Mouse (Mus musculus) CD4-positive helper T cell, adult 2 months (primary cell): Measurements from ENCODE around the gene Kcna6.

Experiments used
- DNase-seq: peaks from one replicate; pipeline ENCODE4 v3.0.0-alpha.2; 2012; ENCODE audit warnings: low read depth, missing footprints, low spot score

Gene Kcna6

DNA sequence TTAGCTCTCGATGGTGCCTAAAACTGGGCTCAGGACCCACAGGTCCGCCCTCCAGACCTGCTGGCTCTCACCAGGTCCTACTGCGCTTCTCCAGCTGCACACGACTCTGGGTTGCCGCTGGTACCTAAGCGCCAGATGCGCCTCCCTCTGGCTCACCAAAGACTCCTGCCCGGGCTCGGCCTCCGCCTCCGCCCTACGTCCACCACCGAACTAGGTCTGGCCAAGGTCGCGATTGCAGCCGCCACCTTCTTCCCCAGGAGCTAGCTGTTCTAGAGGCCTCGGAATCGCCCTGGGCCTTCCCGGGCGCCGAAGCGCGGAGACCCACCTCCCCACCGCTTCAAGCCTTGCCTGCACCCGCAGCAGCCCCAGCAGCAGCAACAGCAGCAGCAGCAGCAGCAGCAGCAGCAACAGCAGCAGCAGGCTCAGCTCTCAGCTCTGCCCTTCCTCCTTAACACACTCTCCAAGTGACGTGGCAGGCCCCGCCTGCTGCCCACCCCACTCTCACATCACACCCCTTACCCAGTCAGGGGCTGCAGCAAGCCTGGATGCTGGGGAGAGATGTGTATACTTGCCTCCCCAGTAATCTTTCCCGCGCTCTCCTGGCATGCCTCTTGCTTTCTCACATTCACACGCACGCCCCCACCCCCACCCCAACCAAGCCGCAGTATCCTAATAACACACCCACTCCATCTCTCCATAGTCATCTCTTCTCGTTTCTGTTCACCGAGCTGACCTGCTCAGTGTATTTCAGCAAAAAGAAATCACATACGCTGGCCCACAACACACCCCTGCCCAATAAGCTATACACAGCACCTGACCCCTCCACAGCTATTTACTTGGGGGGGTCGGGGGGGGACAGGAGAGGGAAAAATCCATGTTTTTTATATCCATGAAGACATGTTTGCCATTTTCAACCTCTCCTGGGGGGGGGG is at the start of gene Kcna6:
Gene Kcna6 (minus strand): TSS at position 464 of the 932 bp plus-strand sequence.
- DNase-seq = no peak

DNA sequence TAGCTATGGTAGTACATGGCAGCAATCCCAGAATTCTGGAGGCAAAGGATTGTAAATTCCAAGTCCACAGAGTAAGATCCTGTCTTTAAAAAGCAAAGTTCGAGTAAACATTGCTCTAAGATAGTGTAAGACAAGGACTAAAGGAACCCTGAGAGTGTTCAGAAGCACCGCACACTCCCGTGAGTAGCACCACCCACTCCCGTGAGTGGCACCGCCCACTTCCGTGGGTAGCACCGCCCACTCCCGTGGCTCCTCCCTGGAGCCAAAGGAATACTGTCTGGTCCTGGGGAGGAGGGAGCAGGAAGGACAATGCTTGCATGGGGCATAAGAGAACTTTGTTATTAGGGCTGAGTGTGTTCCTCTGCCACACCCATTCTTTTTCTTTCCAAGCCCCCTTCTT is 48.4 kb upstream of the Kcna6 start:
- no peak for DNase-seq

DNA sequence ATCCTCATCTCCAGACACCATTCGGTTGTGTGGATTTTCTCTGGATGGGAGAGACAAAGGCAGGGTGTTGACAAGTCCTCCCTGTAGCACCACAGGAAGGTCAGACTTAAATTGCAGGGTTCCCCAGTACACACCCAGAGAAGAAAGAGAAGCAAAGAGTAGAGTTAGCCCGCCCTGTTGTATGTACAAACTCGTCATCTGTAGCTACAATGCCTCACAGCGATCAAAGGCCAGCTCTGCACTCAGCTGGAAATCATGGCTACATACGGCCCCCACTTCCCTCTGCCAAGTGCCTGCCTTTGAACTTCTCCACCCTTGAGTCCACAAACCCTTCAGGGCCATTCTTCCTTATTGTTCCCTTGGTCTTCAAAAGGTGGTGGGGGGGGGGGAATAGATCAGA is 43.7 kb upstream of the Kcna6 start:
- no peak for DNase-seq

DNA sequence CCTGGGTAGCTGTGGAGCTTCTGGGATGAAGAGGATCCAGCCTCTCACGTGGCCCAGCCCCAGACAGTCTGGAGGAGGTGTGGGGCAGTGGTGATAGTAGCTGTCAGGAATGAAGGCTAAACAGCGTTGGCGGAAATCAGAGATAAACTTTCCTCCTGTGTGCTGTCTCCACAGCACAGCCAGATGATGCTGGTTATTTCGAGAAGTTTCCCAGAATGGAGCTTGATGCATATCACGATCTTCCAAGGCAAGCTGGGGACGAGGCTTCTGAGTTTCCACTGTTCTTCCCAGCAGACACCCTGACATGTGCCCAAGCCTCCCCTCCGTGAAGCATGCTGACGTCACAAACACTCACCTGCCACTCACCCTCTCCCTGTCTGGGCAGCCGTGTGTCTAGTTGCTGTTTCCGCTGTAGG is 43.2 kb upstream of the Kcna6 start:
- no peak for DNase-seq

DNA sequence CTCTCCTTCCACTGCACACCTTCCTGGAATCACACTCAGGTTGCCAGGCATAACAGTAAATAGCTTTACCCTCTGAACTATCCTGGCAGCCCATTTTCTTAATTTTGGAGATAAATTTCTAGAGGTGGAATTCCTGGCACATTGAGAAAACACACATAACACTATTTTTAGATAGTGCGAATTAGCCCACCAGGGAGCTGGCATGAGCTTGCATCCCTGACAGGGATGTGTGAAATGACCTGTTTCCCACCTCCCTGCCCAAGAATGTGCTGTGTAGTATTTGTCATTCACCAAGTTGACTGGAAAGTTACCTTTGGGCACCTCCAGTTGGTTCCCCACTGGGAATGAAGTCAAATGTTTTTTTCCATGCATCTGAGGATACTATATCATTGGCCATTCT is 42.6 kb upstream of the Kcna6 start:
- no peak for DNase-seq

DNA sequence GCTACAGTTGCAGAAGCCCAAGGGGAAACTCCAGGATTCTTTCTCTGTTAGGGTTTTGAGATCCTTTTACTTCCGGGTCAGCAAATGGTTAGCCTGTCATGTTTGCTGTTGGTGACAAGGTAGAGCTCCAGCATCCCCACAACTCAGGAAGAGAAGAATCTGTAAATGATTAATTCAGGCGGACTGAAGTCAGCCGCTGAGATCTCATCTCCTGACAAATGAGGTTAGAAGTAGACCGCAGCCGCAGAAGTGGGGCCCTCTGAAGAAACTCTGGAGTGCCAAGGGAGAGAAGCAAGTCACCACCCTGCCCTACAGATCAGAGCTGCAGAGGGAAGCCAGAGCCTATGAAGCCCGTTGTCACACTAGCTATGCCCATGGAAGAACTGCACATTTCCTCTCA is 37.4 kb upstream of the Kcna6 start:
- DNase-seq = no peak

DNA sequence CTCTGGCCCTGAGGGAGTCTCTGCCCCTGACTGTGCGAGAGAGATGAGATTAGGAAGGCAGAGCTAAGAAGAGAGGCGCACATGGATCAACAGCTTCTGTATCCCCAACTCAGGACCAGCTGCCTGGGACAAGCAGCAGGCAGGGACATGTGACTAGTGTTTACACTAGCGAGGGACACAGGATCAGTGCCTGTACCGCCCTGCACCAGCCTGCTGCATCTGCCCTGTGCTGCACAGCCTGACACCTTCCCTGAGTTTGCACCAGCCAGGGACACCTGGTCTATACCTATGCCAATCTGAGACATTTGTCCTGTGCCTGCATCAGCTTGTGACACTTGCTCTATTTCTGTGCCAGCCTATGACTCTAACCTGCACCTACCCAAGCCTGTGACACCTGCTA is 33.4 kb upstream of the Kcna6 start:
- no peak for DNase-seq

DNA sequence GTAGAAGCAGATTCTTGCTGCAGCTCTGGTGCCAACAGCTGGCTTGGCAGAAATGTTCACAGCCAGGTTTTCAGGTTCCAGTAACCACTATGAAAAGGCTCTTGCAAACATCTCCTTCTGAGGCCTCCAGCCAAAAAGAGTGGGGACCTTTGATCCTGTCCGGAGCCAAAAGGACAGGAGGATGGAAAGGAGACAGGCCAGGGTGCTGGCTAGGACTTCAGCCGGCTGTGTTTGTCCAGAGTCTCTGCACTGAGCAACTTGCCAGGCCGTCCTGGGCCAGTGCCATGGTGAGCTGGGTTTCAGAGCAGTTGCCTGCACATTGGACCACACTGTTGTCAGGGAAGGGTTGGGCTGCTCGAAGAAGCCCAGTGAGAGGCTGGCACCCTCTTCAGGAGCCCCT is 31.9 kb upstream of the Kcna6 start:
- no peak for DNase-seq

DNA sequence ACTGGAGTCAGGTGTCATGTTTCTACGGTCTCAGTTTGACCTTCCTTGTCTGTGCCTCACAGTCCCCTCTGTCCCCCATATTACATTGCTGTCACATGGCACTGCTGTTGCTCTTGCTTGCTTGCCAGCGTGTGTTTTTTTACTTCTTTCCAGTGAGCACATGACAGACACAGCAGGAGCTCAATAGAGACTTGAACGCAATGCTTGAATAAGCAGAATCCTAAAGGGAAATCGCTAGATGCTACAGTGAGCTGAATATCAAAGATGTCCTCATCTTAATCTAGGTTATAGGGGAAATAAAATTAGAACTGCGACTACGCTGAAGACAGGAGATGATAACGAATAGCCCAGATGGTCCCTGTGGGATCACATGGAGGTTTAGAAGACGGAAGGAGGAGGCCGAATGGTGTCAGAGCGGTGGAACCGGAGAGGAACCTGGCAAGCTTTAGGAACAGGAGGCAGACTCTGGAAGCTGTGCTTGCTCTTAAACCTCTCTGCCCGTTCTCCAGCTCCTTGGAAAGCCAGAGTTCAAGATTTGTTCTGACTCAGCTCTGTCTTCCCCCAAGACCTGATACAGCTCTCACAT is 29.8 kb upstream of the Kcna6 start:
- DNase-seq = no peak

DNA sequence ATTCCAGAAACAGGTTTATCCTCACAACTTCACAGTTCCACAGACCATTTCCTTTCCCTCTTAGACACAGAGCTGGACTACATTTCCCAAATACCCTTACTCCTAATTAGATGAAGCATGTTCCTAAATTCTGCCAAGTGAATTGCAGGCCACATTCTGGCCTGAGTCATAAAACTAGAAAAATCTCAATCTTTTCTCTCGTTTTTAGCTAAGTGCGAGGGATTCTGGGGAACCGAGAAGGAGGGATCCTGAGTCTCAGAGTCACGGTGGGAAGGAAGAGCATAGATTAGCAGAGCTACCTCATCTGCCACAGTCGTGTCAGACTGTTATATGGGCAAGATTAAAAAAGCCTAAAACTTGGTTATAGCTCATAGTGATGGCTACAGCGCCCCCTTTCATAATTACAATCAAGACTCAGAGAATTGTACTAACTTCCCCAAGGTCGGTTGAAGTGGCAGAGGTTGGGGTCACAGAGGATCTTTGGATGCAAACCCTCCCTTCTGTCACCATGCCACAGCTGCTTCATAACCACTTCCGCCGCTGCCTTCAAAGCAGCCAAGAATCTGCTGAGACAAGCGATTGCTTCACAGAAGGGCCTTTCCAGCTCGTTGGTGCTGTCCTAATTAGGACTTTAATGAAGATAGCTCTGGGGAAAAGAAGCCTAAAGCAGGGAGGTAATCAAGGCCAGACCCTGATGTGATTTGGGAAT is 28.6 kb upstream of the Kcna6 start:
- DNase-seq = peak; percentile 36

DNA sequence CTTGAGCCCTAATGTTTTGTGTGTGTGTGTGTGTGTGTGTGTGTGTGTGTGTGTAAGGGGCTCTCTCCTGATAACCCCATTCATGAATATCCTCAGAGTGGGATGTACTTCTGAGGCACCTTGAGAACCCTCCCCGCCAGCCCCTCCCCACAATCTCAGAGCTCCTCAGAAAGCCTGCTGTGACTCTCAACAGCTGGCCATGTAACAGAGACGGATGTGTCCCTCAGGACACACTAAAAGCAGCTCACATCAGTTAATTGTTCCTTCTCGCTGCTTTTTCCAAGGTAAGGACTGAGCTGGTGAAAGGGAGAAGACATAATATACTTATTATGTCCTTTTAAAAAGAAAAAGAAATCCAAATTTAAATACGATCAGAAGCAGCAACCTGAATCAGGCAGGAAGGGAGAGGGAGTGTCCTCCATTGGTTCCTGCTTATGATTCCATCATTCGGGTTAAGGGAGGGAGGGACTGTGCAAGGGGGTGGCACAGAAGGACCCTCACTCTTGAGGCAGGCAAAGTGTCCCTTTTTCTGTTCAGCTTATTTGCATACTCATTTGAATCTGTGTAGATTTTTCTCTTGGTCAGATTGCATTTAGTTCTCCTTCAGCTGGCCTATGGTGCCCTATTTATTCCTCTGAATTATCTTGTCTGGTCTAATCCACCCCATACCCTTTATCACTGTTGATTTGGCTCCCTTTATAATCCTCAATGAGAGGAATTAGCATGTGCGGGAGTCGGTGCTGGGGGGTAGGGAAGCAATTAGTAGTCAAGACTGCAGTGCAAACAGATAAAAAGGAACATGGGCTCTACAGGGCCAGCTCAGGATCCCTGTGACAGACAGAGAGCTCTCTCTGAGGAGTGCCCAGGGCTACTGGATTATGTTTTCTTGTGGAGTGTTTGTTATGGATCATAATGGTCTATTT is 27.4 kb upstream of the Kcna6 start:
- no peak for DNase-seq

DNA sequence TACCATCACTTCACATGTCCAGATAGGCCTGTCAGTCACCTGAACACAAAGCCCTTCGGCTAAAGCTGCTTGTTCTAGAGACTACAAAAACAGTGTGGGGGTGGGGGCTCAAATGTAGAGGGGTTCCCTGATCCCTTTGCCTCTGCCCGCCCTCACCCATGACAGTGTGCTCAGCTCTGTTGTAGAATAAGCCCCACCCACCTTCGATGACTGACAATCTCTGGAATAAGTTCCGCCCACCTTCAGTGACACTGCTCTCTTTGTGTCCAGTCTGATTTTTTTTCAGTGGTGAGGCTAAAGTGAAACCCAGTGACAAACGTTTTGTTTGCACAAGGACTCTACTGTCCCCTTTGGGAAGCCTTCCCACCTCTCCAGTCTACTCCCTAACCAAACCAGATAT is 26.1 kb upstream of the Kcna6 start:
- DNase-seq = no peak

DNA sequence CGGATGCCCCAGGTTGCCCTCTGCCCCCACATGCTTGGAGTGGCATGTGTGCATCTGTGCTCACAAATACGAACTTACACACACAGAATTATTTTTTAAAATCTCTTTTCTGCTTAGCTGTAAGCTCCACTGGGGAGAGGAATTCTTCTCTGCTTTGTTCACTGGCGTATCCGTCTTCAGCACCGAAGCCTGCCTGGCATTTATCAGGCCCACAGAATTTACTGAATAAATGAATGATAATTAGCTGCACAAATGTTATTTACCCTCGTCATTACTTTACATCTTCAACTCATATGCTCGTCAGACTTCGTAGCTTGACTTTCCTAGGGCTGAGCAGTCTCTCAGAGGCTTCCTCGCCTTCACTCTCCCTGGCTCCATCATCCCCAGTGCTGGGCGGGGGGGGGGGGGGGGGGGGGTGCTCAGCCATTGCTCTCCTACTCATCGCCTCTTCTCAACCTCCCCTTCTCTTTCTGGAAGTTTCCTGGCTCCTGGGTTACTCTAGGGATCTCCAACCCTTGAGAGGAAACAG is 24.2 kb upstream of the Kcna6 start:
- no peak for DNase-seq

DNA sequence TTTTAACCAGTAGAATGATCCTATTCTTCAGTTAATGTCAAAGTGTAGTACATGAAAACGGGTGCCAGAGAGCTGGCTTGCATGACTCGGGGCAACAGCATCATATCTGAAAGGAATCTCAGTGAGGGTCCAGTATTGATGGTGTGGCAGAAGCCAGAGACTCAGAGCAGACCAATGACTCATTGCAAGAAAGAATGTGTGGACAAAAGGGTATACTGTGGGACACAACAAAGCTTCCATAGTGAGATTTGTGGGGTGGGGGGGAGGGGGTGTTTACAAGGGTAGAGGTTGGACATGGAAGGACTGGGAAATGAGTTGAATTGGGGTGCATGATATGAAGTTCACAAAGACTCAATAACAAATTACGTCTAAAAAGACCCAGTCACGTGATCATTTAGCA is 20.9 kb upstream of the Kcna6 start:
- DNase-seq = no peak

DNA sequence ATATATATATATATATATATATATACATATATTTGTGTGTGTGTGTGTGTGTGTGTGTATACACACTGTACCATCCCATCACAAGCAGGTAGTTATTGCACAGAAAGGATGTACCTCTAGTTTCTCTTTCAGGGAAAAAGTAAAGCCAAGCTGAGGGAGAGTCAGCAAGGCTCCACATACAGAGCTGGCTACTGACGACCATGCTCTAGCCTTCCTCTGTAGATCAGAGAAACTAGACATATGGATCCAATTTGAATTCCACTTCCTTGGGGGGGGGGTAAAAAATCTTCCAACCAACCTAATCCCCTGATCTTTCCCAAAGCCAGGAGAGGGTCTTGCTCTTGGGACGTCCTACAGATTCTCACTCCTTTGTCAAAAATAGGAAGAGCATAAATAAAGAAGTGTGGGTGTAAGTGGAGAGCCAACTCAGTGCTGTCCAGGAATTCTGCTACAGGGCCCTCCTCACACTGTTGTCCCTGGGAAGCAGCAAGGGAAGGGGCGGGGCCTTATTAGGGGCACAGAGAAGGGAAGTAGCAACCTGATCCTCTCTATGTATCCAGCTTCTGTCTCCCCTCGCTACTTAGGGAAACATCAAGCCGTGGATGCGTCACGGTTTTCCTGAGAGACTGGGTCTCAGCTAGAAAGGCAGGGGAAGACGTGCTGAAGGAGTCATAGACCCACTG is 15.4 kb upstream of the Kcna6 start:
- no peak for DNase-seq

DNA sequence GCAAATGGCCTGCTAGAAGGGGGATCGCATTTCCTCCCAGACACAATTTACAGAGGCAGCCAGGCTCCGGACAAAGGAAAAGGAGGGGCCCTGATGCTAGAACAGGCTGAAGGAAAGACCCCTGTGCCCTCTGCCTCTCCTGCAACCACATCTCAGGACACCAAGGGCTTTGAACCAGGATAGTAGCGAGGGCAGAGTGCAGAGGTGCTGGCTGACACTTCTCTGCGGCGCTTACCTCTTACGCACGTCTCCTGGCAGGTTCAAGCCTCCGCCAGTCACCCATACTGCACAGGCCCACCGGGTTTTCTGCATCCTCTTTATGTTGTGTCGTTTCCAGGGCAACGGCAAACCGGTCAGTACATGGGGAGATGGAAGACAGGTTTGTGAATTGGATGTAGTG is 12.0 kb upstream of the Kcna6 start:
- DNase-seq = no peak

DNA sequence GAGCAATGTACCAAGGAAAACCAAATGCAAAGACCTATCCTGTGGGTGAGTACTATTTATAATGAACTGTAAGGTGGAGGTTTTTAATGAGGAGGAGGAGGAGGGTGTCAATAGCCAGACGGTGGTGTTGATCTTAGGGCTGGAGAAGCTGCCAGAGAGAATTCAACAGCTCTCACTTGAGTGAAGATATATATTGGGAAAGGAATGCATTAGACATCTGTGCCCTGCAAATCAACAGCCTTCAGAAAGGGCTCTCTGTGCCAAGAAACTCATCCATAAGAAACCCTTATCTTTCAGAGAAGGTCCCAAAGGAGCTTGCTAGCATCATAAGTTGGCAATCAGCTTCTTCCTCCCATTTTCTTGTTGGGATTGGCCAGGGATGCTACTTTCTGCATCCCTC is 5.4 kb upstream of the Kcna6 start:
- DNase-seq = no peak

DNA sequence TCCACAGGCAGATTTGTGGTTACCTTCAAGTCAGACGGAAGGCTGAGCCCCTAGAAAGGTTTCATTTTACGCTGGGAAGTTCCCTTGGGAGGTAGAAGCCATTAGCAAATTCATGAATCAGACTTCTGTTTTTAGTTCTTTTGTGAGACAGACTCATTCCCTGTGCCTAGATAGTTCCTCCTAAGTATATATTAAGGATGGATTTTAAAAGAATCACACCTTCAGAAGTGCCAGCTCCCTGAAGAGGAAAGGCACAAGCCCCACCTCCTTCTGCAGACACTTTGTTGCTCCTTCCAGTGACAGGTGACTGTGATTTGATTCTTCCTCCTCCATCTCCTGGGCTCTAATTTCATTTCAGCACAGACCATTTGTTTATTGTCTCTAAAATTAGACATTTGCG is 2.1 kb upstream of the Kcna6 start:
- no peak for DNase-seq

DNA sequence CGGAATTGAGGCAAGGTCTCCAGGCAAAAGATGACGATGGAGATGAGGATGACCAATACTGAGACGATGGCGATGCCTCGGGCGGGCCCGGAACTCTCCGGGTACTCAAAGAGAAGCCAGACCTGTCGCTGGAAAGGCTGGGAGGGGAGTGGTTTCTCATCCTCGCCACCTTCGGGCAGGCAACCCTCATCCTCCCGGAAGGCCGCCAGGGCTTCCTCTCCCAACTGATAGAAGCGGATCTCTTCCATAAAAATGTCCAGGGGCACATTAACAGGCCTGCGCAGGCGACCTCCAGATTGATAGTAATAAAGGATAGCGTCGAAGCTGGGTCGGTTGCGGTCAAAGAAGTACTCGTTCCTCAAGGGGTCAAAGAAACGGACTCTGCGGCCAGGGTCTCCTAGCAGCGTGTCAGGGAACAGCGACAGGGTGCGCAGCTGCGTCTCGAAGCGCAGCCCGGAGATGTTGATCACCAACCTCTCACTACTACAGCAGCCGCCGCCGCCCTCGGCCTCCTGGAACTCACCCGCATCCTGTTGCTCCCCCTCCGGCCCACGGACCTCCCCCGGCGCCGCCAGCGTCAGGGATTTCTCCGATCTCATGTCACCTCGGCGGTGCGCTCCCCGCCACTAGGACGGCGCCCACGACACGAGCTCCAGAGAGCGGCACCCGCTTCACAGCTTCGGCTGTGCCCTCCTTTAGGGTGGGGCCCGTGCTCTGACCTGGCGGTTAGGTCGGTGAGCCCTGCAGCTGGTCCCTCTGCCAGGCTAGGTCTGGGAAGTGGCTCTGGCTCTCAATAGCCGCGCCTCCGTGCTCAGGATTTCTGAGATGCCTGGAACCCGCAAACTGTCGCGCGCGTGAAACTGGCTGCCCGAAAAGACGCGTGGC is 906 bp downstream of the Kcna6 start:
- DNase-seq = no peak

DNA sequence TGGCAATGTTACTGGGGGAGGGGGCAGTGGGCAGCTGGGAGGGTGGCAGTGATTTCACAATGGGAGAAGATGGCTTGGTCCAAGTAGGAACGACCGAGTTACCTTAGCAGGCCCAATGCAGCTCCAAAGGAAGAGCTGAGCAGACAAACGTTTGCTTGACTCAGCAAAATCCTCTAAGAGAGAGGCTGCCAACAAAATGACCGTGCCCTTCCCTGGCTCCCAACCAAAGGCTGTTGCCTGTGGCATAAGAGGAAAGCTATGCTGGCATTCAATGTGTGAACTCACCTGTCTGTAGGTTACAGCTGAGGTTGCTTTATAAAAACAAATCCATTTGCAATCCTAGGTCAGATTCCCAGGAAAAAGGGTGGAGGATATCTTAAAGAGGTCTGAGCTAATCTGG is 3.5 kb downstream of the Kcna6 start:
- DNase-seq = no peak
